Mouse (Mus musculus) bone marrow macrophage, adult 2 months (primary cell): ENCODE results near the gene Nfib. TPM values are rescaled to one million over a fixed set of nuclear protein-coding genes. Genes with fewer than 3 reads are reported as not detected.

Experiments
- H3K27ac ChIP-seq: 2 replicates; pipeline ENCODE4 v1.5.1; 2012; ENCODE audit warnings: low read depth, low read length; ENCODE audit not compliant: insufficient read depth
- H3K4me1 ChIP-seq: 2 replicates; pipeline ENCODE4 v1.6.1; 2012; ENCODE audit warnings: low read length; ENCODE audit not compliant: control insufficient read depth, insufficient read depth
- H3K4me3 ChIP-seq: 2 replicates; pipeline ENCODE4 v1.5.1; 2012; ENCODE audit warnings: mild to moderate bottlenecking, low read length, moderate library complexity; ENCODE audit not compliant: insufficient read depth
- CTCF ChIP-seq: IDR thresholded peaks from 2 replicates; pipeline ENCODE4 v1.5.1; 2012; ENCODE audit warnings: low read depth, mild to moderate bottlenecking, low read length, moderate library complexity
- POLR2A ChIP-seq: IDR thresholded peaks from 2 replicates; pipeline ENCODE4 v1.6.1; 2012; ENCODE audit warnings: mild to moderate bottlenecking, low read depth, low read length, borderline replicate concordance
- polyA plus RNA-seq: library from polyadenylated mRNA; stranded (reverse); fragments of >200 nt; gene quantifications from 2 replicates; pipeline ENCODE4 v1.2.4, GENCODE M21; 2012; ENCODE audit not compliant: missing spikeins, insufficient read depth, insufficient read length

The Nfib gene
- polyA plus RNA-seq, 1 experiment: 0.56 TPM

GRCm38 (mm10) chr4:82662222-82662621, 43.3 kb downstream of the Nfib start:
- H3K27ac ChIP-seq: no peak overlapping the region
- TF ChIP-seq CTCF (no peak), POLR2A (no peak)
- H3K4me1 ChIP-seq: no peaks in the 10 kb centered on the region
- no peak overlapping the region for H3K4me3 ChIP-seq

DNA sequence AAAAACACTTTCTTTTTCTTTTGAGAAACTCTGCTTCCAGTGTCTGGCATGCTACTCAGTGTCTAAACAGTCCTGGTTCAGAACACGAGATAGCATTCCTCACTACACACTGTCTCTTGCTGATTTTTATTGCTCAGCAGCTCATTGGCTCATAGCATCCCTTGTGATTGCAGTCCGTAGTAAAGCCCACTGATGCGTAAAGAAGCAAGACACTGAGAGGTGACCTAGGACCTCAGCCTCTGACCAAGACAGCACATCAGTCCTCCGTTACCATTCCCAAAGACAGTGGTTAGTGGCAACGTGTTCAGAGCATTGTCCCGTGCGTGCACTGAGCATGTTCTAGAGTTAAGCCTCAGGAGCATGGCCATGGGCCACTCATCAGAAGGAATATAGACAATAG, 44.3 kb downstream of the Nfib start:
- H3K27ac ChIP-seq: no peak overlapping the region
- H3K4me1 ChIP-seq: no peaks in the 10 kb centered on the region
- TF ChIP-seq CTCF (no peak), POLR2A (no peak)
- H3K4me3 ChIP-seq: no peak overlapping the region

GRCm38 (mm10) chr4:82645679-82646078, 59.9 kb downstream of the Nfib start:
- TF ChIP-seq POLR2A (no peak), CTCF (no peak)
- Histone ChIP-seq H3K4me1 (no peaks in the 10 kb centered on the region), H3K4me3 (no peak overlapping the region), H3K27ac (no peak overlapping the region)

DNA sequence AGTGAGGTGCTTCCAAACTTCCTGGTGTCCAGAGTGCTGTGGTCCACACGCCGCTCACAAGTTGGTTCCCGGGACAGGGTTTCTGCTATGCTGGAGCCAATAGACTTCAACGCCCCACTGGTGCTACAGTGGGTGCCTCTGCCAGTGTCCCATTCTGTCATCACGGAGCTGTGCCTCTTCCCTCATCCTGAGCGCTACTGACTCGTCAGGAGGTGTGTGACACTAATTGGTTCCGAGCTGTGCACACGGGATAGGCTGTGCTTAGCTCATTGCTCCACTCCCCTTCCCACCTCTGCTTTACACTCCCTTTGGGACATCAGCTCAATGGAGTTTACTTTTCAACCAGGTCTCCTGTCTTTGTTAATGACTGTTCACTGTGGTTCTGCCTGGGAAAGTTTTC, 60.8 kb downstream of the Nfib start:
- Histone ChIP-seq H3K4me1 (no peaks in the 10 kb centered on the region), H3K4me3 (no peak overlapping the region)
- TF ChIP-seq POLR2A (no peak), CTCF (no peak)

GRCm38 (mm10) chr4:82643734-82644085, 61.8 kb downstream of the Nfib start:
- Histone ChIP-seq H3K4me1 (no peaks in the 10 kb centered on the region), H3K27ac (no peak overlapping the region), H3K4me3 (no peak overlapping the region)
- TF ChIP-seq CTCF (no peak), POLR2A (no peak)

More for the DNA sequence above, 60.8 kb downstream of the Nfib start:
- H3K27ac ChIP-seq: no peak overlapping the region

DNA sequence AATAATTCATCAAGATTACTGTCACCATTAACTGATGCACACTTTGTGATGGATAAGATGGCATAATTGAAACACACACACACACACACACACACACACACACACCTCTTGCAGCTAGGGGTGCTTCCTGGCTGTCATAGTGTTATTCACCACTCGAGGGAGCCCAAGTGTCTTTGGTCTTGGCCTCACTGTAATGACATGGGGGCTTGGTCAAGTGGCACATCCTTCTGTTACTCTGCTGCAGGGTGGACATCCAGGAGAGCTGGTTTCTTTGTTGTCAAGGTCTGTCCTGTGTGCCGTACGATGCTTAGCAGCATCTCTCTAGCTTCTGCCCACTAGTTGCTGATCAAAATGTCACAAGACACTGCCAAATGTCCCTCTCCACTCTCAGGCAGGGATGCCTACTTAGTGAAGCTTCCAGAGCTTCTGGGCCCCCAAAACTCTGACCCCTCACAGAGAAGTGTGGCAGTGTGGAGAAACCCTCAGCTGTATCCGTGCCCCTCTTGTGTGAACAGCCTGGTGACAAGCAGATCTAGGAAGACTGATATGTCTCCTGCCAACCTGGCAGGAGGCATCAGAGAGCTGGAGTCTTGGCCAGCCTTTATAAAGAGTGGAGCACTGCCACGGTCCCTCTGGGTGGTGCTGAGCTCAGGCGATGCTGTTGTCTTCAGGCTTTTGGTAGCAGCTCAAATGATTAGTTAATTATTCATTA, 62.4 kb downstream of the Nfib start:
- no peak overlapping the region for H3K4me3 ChIP-seq
- no peak for TF ChIP-seq POLR2A
- TF ChIP-seq CTCF: no peak
- no peak overlapping the region for H3K27ac ChIP-seq
- no peaks in the 10 kb centered on the region for H3K4me1 ChIP-seq

DNA sequence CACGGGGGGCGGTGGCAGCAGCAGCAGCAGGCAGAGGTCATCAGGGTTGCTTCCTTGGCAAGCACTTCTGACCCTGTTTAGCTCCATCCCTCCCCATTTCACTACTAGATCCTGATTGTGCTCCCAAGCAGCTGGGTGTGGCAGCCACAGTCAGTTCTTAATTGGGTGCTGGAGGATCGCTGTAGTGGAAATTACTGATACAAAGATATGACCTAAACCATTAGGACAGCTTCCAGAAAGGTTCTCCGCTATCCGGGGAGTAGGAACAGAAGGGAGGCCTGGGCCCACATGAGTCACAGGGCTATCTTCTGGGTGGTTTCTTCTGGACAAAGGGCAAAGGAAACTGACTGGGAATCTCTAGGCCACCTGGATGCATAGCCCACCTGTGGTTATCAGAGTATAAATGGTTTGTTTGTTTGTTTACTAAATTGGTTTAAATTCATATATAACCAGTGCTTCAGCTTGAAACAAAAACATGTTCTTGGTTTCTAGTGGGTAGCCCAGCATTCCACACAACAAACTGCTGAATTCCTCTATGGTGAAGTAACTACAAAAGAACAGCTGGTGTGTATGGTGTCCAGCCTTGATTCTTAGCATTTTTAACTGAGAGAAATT, 64.4 kb downstream of the Nfib start:
- H3K4me3 ChIP-seq: no peak overlapping the region
- no peak for TF ChIP-seq CTCF
- TF ChIP-seq POLR2A: no peak

DNA sequence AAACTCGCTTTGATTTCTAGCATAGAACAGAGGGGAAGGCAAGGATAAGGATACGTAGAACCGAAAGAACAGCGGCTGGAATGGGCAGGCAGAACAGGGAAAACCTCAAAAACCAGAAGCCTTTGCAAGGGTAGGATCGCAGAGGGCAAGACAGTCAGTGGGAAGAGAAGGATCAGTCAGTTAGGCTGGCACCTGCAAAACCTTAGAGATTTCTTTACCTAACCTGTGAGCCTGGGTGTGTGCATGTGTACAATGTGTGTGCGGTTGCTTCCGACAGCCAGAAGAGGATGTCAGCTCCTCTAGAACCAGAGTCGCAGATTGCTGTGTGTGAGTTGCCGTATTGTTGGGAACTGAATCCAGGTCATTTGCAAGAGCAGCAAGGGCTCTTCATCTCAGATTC, 67.3 kb downstream of the Nfib start:
- Histone ChIP-seq H3K4me3 (no peak overlapping the region), H3K27ac (no peak overlapping the region), H3K4me1 (no peaks in the 10 kb centered on the region)
- TF ChIP-seq POLR2A: no peak

More for the DNA sequence above, 64.4 kb downstream of the Nfib start:
- no peak overlapping the region for H3K27ac ChIP-seq
- H3K4me1 ChIP-seq: no peaks in the 10 kb centered on the region

DNA sequence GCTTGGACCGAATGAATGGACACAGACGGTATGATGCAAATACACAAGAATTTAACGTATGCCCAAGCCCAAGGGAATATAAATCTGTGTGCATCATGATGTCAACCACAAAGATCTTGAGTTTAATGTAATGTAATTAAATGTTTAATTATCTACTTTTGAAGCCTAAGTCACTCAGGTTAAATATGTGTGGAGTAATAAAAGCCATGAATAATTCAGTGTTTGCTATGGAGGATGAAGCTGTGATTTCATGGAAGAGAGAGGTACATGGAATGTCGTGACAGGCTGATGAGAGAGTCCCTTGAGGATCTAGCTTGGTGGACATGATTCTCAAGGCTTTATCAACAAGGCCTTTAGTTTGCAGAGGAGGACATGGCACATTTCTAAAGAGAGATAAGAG, 67.9 kb downstream of the Nfib start:
- no peak for TF ChIP-seq CTCF
- TF ChIP-seq POLR2A: no peak

DNA sequence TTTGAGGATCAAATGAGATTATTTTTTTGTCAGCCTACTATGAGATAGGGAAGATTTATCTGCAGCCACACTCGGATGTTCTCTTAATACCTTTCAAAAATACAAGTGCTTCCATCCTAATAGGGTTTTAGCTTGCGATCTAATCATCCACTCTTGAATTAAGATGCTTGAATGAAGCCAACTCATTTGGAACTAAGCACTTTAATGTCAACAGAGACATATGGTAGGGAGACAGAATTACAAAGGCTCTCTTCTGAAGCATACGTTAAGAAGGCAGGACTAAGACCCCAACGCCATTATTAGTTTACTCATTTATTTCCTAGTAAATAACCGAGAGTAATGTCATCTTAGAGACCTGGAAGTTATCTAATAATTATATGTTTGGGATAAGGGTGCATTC, 68.9 kb downstream of the Nfib start:
- Histone ChIP-seq H3K27ac (no peak overlapping the region), H3K4me3 (no peak overlapping the region), H3K4me1 (no peaks in the 10 kb centered on the region)
- TF ChIP-seq CTCF (no peak), POLR2A (no peak)

More for the DNA sequence above, 67.9 kb downstream of the Nfib start:
- Histone ChIP-seq H3K27ac (no peak overlapping the region), H3K4me3 (no peak overlapping the region), H3K4me1 (no peaks in the 10 kb centered on the region)

DNA sequence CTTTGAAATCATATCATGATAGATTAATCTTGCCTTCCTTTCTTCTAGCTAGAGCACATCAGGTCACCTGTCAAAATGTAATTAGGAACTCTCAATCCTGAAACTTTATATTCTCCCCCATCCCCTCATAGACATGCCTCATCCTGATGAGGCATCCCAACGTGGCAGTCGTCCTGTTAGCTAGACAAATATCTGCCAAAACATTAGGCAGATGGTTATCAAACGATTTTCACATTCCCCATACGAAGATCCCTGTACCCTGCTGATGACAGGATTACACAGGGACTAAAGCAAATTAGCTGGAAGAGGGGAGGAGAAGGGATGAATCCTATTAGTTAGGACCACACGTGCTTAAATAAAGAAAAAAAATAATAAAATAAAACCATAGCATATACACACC, 69.7 kb downstream of the Nfib start:
- TF ChIP-seq POLR2A (no peak), CTCF (no peak)
- no peak overlapping the region for H3K4me3 ChIP-seq
- no peaks in the 10 kb centered on the region for H3K4me1 ChIP-seq
- H3K27ac ChIP-seq: no peak overlapping the region
